Mouse (Mus musculus) CD4-positive, CD25-positive, alpha-beta regulatory T cell, adult 4 months (primary cell): ENCODE measurements around the gene Nlrp5. TPM values are rescaled to one million over a fixed set of nuclear protein-coding genes. Genes with fewer than 3 reads are reported as not detected.
"Not testable (repeated sequence)": the region's sequence is repeated elsewhere in the genome, so short reads cannot be mapped to it uniquely, and the experiment has no call there.

ENCODE experiments used
- ATAC-seq: one replicate; pipeline ENCODE4 v1.8.0; 2017
- polyA plus RNA-seq, 2 experiments: library from polyadenylated mRNA; unstranded; fragments of 100-300 nt; shearing (Covaris generic); gene quantifications; one replicate each; pipeline ENCODE4 v1.2.1; 2017

Nlrp5 gene
- polyA plus RNA-seq = not detected

- no peak for ATAC-seq
Measured at GRCm38 (mm10) chr7:23385589-23385988, at the start of gene Nlrp5. Nlrp5 (plus strand) TSS chr7:23385889.

- not testable (repeated sequence) for ATAC-seq
Measured at GRCm38 (mm10) chr7:23358311-23358710, 27.4 kb upstream of the Nlrp5 start.

GRCm38 (mm10) chr7:23470201-23470600 lies 84.5 kb downstream of the Nlrp5 start:
- ATAC-seq = not testable (repeated sequence)

GRCm38 (mm10) chr7:23470832-23471231 lies 85.1 kb downstream of the Nlrp5 start:
- ATAC-seq = not testable (repeated sequence)

GRCm38 (mm10) chr7:23472886-23473285 lies 87.2 kb downstream of the Nlrp5 start:
- not testable (repeated sequence) for ATAC-seq

Other genes with a start within 250 kb of the Nlrp5 start
- not detected for gene Gm10662, start 241.4 kb upstream of the Nlrp5 start, polyA plus RNA-seq
- not detected for gene Vmn1r165, start 168.6 kb upstream of the Nlrp5 start, polyA plus RNA-seq
- gene Vmn1r166, start 134.2 kb upstream of the Nlrp5 start, polyA plus RNA-seq = not detected
- not detected for gene Gm6902, start 107.0 kb upstream of the Nlrp5 start, polyA plus RNA-seq
- not detected for gene Nlrp4e, start 84.7 kb upstream of the Nlrp5 start, polyA plus RNA-seq
- gene Vmn1r167, start 121.3 kb downstream of the Nlrp5 start, polyA plus RNA-seq = not detected
- gene Vmn1r168, start 153.8 kb downstream of the Nlrp5 start, polyA plus RNA-seq = not detected
- gene Vmn1r169, start 189.6 kb downstream of the Nlrp5 start, polyA plus RNA-seq = not detected
- gene Vmn1r170, start 220.3 kb downstream of the Nlrp5 start, polyA plus RNA-seq = not detected
- not detected for gene Vmn1r171, start 244.8 kb downstream of the Nlrp5 start, polyA plus RNA-seq